Mouse (Mus musculus) left cerebral cortex, postnatal 36 days (tissue): Measurements from ENCODE around the gene Gm16867. TPM values are rescaled to one million over a fixed set of nuclear protein-coding genes. Genes with fewer than 3 reads are reported as not detected.
"Not testable (repeated sequence)": the region's sequence is repeated elsewhere in the genome, so short reads cannot be mapped to it uniquely, and the experiment has no call there.

ENCODE experiments used
- DNase-seq, 2 experiments: peaks; one replicate each; pipeline ENCODE4 v3.0.0; 2021 to 2022; ENCODE audit warnings: low spot score in 2 of 2, mixed read lengths in 1 of 2
- intact Hi-C: fragments of 180-260 bp; cut with DNase I; formaldehyde crosslinking; loops from one replicate; pipeline ENCODE4 v1.15.1; 2025
- total RNA-seq, 2 experiments: library from RNA; stranded (reverse); gene quantifications; 2 replicates each; pipeline ENCODE4 v1.2.3; 2021

The Gm16867 gene
- total RNA-seq, 2 experiments from 2014 or later = 10.1 to 10.5 TPM

GRCm38 (mm10) chr14:69470122-69470708 is 32.9 kb downstream of the Gm16867 start:
- DNase-seq, intact Hi-C loops: not testable (repeated sequence)

- DNase-seq, intact Hi-C loops: not testable (repeated sequence)
Measured at GRCm38 (mm10) chr14:69467612-69468366, 35.4 kb downstream of the Gm16867 start.

GRCm38 (mm10) chr14:69464465-69464864 is 38.7 kb downstream of the Gm16867 start:
- intact Hi-C loops, DNase-seq: not testable (repeated sequence)

GRCm38 (mm10) chr14:69457691-69458090 is 45.5 kb downstream of the Gm16867 start:
- intact Hi-C loops, DNase-seq: not testable (repeated sequence)

GRCm38 (mm10) chr14:69454640-69455039 is 48.5 kb downstream of the Gm16867 start:
- DNase-seq, intact Hi-C loops: not testable (repeated sequence)

- intact Hi-C loops, DNase-seq: not testable (repeated sequence)
Measured at GRCm38 (mm10) chr14:69448845-69449244, 54.3 kb downstream of the Gm16867 start.

GRCm38 (mm10) chr14:69447006-69447405 is 56.2 kb downstream of the Gm16867 start:
- DNase-seq, intact Hi-C loops: not testable (repeated sequence)

GRCm38 (mm10) chr14:69443092-69443692 is 60.0 kb downstream of the Gm16867 start:
- DNase-seq, intact Hi-C loops: not testable (repeated sequence)

GRCm38 (mm10) chr14:69440955-69441354 is 62.2 kb downstream of the Gm16867 start:
- DNase-seq, intact Hi-C loops: not testable (repeated sequence)

- DNase-seq, intact Hi-C loops: not testable (repeated sequence)
Measured at GRCm38 (mm10) chr14:69438678-69439214, 64.4 kb downstream of the Gm16867 start.

- intact Hi-C loops, DNase-seq: not testable (repeated sequence)
Measured at GRCm38 (mm10) chr14:69421003-69421402, 82.2 kb downstream of the Gm16867 start.

- intact Hi-C loops, DNase-seq: not testable (repeated sequence)
Measured at GRCm38 (mm10) chr14:69417545-69417944, 85.6 kb downstream of the Gm16867 start.

Other genes with a start within 250 kb of the Gm16867 start
- not detected for gene Synb, start 209.1 kb downstream of the Gm16867 start, total RNA-seq
- gene Gm27179, start 9.2 kb upstream of the Gm16867 start, total RNA-seq = not detected
- 10 to 100 TPM; 40.1 to 42.8 TPM for gene Entpd4b, start 52.1 kb upstream of the Gm16867 start, total RNA-seq